Mouse (Mus musculus): ENCODE measurements around the gene Castor2. TPM values are rescaled to one million over a fixed set of nuclear protein-coding genes. Genes with fewer than 3 reads are reported as not detected.

Gene Castor2
- polyA plus RNA-seq, 1 experiment = 39.3 TPM

GRCm38 (mm10) chr5:134102720-134103119 is 3.2 kb downstream of the Castor2 start:
- no peak for TF ChIP-seq POLR2A (IDR thresholded peaks at IDR 0.05; ENCODE audit: low read depth, low read length)
- TF ChIP-seq CTCF (conservative IDR thresholded peaks at IDR 0.05; ENCODE audit: insufficient read depth, insufficient read length, low read depth, low read length) = no peak
- no peak overlapping the region for H3K27ac ChIP-seq (ENCODE audit: insufficient read depth, low read depth, low read length)

DNA sequence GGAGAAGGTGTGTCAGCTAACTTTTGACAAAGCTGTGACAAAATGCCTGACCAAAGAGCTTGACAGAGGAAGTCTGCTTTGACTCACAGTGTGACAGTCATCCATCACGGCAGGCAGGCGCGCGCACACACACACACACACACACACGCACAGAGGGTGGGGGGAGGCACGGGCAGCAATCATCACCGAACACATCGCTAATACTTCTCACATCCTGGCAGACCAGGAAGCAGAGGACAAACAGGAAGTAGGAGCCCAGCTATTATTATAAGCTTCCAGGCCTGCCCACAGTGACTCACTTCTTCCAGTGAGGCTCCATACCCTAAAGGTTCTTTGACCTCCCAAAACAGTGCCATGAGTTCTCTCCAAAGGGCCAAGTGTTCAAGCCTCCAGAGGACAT is 6.3 kb downstream of the Castor2 start:
- 80% methylated on average over 8 of the region's 8 CpGs for WGBS
- peaks cover 7% of the 10 kb centered on the region; the same call in 1 of the 2 replicates for H3K4me1 ChIP-seq (ENCODE audit: control insufficient read depth, insufficient read depth, low read length)
- H3K36me3 ChIP-seq (ENCODE audit: control insufficient read depth, insufficient read depth, low read length) = no peaks in the 10 kb centered on the region
- H3K27me3 ChIP-seq (replicated peaks; ENCODE audit: control insufficient read depth, insufficient read depth, low read length) = no peaks in the 10 kb centered on the region
- no peak overlapping the region for H3K27ac ChIP-seq (ENCODE audit: insufficient read depth, low read depth, low read length)
- H3K4me3 ChIP-seq (ENCODE audit: insufficient read depth, low read depth, low read length) = no peak overlapping the region
- no peak for TF ChIP-seq POLR2A (IDR thresholded peaks at IDR 0.05; ENCODE audit: low read depth, low read length)
- TF ChIP-seq CTCF (conservative IDR thresholded peaks at IDR 0.05; ENCODE audit: insufficient read depth, insufficient read length, low read depth, low read length) = no peak
- no peak for DNase-seq

More at GRCm38 (mm10) chr5:134102720-134103119, 3.2 kb downstream of the Castor2 start:
- WGBS = 63% methylated on average over 6 of the region's 6 CpGs
- H3K27me3 ChIP-seq (replicated peaks; ENCODE audit: control insufficient read depth, insufficient read depth, low read length) = no peaks in the 10 kb centered on the region
- peaks cover 11% of the 10 kb centered on the region; the same call in 1 of the 2 replicates for H3K4me1 ChIP-seq (ENCODE audit: control insufficient read depth, insufficient read depth, low read length)
- no peak for DNase-seq
- H3K4me3 ChIP-seq (ENCODE audit: insufficient read depth, low read depth, low read length) = no peak overlapping the region
- no peaks in the 10 kb centered on the region for H3K36me3 ChIP-seq (ENCODE audit: control insufficient read depth, insufficient read depth, low read length)

DNA sequence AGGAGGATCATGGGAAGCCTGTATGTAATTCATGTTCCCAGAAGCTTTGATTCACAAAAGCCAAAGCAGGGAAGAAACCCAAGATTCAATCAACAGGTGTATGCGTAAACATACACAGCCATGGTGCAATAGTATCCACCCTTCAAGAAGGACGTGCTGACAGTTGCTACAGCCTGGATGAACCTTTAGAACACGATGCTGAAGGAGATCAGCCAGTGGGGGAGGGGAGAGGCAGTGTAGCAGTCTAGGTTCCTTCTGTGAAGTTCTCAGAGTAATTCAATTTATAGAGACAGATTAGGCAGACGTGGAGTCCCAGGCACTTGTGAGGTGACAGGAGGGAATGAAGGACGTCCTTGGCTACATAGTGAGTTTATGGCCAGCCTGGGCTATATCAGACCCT is 15.5 kb downstream of the Castor2 start:
- TF ChIP-seq POLR2A (IDR thresholded peaks at IDR 0.05; ENCODE audit: low read depth, low read length) = no peak
- TF ChIP-seq CTCF (conservative IDR thresholded peaks at IDR 0.05; ENCODE audit: insufficient read depth, insufficient read length, low read depth, low read length) = no peak
- Histone ChIP-seq H3K36me3 (ENCODE audit: control insufficient read depth, insufficient read depth, low read length) (no peaks in the 10 kb centered on the region), H3K4me3 (ENCODE audit: insufficient read depth, low read depth, low read length) (no peak overlapping the region), H3K27me3 (replicated peaks; ENCODE audit: control insufficient read depth, insufficient read depth, low read length) (no peaks in the 10 kb centered on the region), H3K27ac (ENCODE audit: insufficient read depth, low read depth, low read length) (no peak overlapping the region), H3K4me1 (ENCODE audit: control insufficient read depth, insufficient read depth, low read length) (no peaks in the 10 kb centered on the region)
- no peak for DNase-seq
- WGBS = 74% methylated on average over 5 of the region's 5 CpGs

GRCm38 (mm10) chr5:134115639-134116259 is 16.2 kb downstream of the Castor2 start:
- no peak for TF ChIP-seq POLR2A (IDR thresholded peaks at IDR 0.05; ENCODE audit: low read depth, low read length)
- no peak overlapping the region for H3K27ac ChIP-seq (ENCODE audit: insufficient read depth, low read depth, low read length)
- 90% methylated on average over 7 of the region's 7 CpGs for WGBS

GRCm38 (mm10) chr5:134118798-134119407 is 19.4 kb downstream of the Castor2 start:
- no peak overlapping the region for H3K27ac ChIP-seq (ENCODE audit: insufficient read depth, low read depth, low read length)
- TF ChIP-seq CTCF (conservative IDR thresholded peaks at IDR 0.05; ENCODE audit: insufficient read depth, insufficient read length, low read depth, low read length) = no peak
- TF ChIP-seq POLR2A (IDR thresholded peaks at IDR 0.05; ENCODE audit: low read depth, low read length) = no peak
- H3K4me1 ChIP-seq (ENCODE audit: control insufficient read depth, insufficient read depth, low read length) = no peaks in the 10 kb centered on the region
- H3K4me3 ChIP-seq (ENCODE audit: insufficient read depth, low read depth, low read length) = no peak overlapping the region
- H3K27me3 ChIP-seq (replicated peaks; ENCODE audit: control insufficient read depth, insufficient read depth, low read length) = no peaks in the 10 kb centered on the region
- 91% methylated on average over 15 of the region's 15 CpGs for WGBS
- no peaks in the 10 kb centered on the region for H3K36me3 ChIP-seq (ENCODE audit: control insufficient read depth, insufficient read depth, low read length)
- no peak for DNase-seq

More at GRCm38 (mm10) chr5:134115639-134116259, 16.2 kb downstream of the Castor2 start:
- DNase-seq = no peak
- Histone ChIP-seq H3K27me3 (replicated peaks; ENCODE audit: control insufficient read depth, insufficient read depth, low read length) (no peaks in the 10 kb centered on the region), H3K4me3 (ENCODE audit: insufficient read depth, low read depth, low read length) (no peak overlapping the region), H3K36me3 (ENCODE audit: control insufficient read depth, insufficient read depth, low read length) (no peaks in the 10 kb centered on the region), H3K4me1 (ENCODE audit: control insufficient read depth, insufficient read depth, low read length) (no peaks in the 10 kb centered on the region)

DNA sequence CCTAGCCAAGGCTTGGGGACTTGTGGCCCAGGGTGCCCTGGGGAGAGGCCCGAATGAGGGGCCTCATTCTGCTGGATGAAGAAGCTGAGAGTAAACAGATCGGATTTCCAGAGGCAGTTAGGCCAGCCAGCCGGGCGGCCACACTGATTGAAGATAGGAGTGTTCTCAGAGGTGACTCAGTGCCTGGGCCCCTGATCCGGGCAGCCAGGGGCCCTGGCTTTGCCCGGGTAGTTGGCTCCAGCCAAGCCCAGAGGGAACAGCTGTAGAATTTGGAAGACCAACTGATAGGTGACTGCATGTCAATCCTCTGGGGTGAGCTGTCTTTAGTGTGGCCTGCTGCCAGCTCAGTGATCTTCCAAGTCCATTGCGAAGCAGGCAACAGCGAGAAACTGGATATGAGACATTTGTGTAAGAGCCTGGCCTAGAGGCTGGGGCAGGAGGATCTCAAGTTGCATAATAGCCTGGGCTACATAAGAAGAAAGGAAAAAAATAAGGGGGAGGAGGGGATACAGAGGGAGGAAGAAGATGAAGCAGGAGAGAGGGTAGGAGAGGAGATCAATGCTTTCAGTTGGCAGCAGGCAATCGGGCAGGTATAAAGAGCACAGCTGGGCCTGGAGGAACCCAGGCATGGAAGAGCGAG is 20.1 kb downstream of the Castor2 start:
- Histone ChIP-seq H3K27me3 (replicated peaks; ENCODE audit: control insufficient read depth, insufficient read depth, low read length) (no peaks in the 10 kb centered on the region), H3K4me1 (ENCODE audit: control insufficient read depth, insufficient read depth, low read length) (no peaks in the 10 kb centered on the region), H3K36me3 (ENCODE audit: control insufficient read depth, insufficient read depth, low read length) (no peaks in the 10 kb centered on the region), H3K27ac (ENCODE audit: insufficient read depth, low read depth, low read length) (no peak overlapping the region), H3K4me3 (ENCODE audit: insufficient read depth, low read depth, low read length) (no peak overlapping the region)
- TF ChIP-seq POLR2A (IDR thresholded peaks at IDR 0.05; ENCODE audit: low read depth, low read length) = no peak
- no peak for TF ChIP-seq CTCF (conservative IDR thresholded peaks at IDR 0.05; ENCODE audit: insufficient read depth, insufficient read length, low read depth, low read length)
- 68% methylated on average over 10 of the region's 10 CpGs for WGBS
- no peak for DNase-seq

DNA sequence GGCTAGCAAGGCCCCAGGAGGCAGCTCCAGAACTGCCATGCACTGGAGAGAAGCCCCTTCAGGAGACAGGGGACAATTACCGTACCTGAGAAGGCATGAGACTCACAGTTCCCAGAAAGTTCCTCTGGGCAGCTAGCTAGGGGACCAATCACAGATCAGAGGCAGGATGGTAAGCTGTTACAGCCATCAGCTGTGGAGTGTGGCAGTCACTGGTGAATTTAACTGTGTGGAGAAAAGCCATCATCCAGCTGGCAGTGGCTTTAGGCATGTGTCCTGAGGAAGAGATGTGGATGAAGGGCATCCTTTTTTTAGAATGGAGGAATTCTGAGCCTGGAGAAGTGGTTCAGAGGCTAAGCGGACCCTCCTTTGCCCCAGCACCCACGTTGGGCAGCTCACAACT is 20.6 kb downstream of the Castor2 start:
- no peak overlapping the region for H3K27ac ChIP-seq (ENCODE audit: insufficient read depth, low read depth, low read length)
- no peak overlapping the region for H3K4me3 ChIP-seq (ENCODE audit: insufficient read depth, low read depth, low read length)
- H3K36me3 ChIP-seq (ENCODE audit: control insufficient read depth, insufficient read depth, low read length) = no peaks in the 10 kb centered on the region
- H3K4me1 ChIP-seq (ENCODE audit: control insufficient read depth, insufficient read depth, low read length) = no peaks in the 10 kb centered on the region
- no peaks in the 10 kb centered on the region for H3K27me3 ChIP-seq (replicated peaks; ENCODE audit: control insufficient read depth, insufficient read depth, low read length)
- no peak for DNase-seq
- WGBS = 91% methylated on average over 3 of the region's 3 CpGs
- TF ChIP-seq CTCF (conservative IDR thresholded peaks at IDR 0.05; ENCODE audit: insufficient read depth, insufficient read length, low read depth, low read length) = no peak
- no peak for TF ChIP-seq POLR2A (IDR thresholded peaks at IDR 0.05; ENCODE audit: low read depth, low read length)
